Mouse (Mus musculus): ENCODE results near the gene Gadd45a.
A peak's percentile ranks its signal among the peaks of the same experiment; 100 is the strongest.
"Not testable (repeated sequence)": the region's sequence is repeated elsewhere in the genome, so short reads cannot be mapped to it uniquely, and the experiment has no call there.

The Gadd45a gene

GRCm38 (mm10) chr6:67019001-67019400 is 18.3 kb downstream of the Gadd45a start:
- DNase-seq (ENCODE audit: low read depth, low spot score), result not testable (repeated sequence)

GRCm38 (mm10) chr6:67018365-67018764 is 18.9 kb downstream of the Gadd45a start:
- DNase-seq (ENCODE audit: low read depth, low spot score), result no peak

GRCm38 (mm10) chr6:67016520-67017111 is 20.6 kb downstream of the Gadd45a start:
- DNase-seq (ENCODE audit: low read depth, low spot score), result no peak

- no peak for DNase-seq (ENCODE audit: low read depth, low spot score)
Measured at GRCm38 (mm10) chr6:67015739-67016519, 21.3 kb downstream of the Gadd45a start.

- no peak for DNase-seq (ENCODE audit: low read depth, low spot score)
Measured at GRCm38 (mm10) chr6:67014679-67015075, 22.6 kb downstream of the Gadd45a start.

GRCm38 (mm10) chr6:67013949-67014678 is 23.1 kb downstream of the Gadd45a start:
- DNase-seq (ENCODE audit: low read depth, low spot score), result no peak

GRCm38 (mm10) chr6:67013293-67013948 is 23.8 kb downstream of the Gadd45a start:
- DNase-seq (ENCODE audit: low read depth, low spot score), result no peak

GRCm38 (mm10) chr6:67011217-67011518 is 26.1 kb downstream of the Gadd45a start:
- no peak for DNase-seq (ENCODE audit: low read depth, low spot score)

- DNase-seq (ENCODE audit: low read depth, low spot score), result no peak
Measured at GRCm38 (mm10) chr6:67010370-67011216, 26.7 kb downstream of the Gadd45a start.

GRCm38 (mm10) chr6:67009888-67010287 is 27.4 kb downstream of the Gadd45a start:
- DNase-seq (ENCODE audit: low read depth, low spot score), result no peak

- no peak for DNase-seq (ENCODE audit: low read depth, low spot score)
Measured at GRCm38 (mm10) chr6:66999800-67000199, 37.5 kb downstream of the Gadd45a start.

- no peak for DNase-seq (ENCODE audit: low read depth, low spot score)
Measured at GRCm38 (mm10) chr6:66998645-66999044, 38.6 kb downstream of the Gadd45a start.

GRCm38 (mm10) chr6:66996257-66996656 is 41.0 kb downstream of the Gadd45a start:
- DNase-seq (ENCODE audit: low read depth, low spot score), result no peak

GRCm38 (mm10) chr6:66995825-66996224 is 41.4 kb downstream of the Gadd45a start:
- no peak for DNase-seq (ENCODE audit: low read depth, low spot score)

GRCm38 (mm10) chr6:66994981-66995380 is 42.3 kb downstream of the Gadd45a start:
- DNase-seq (ENCODE audit: low read depth, low spot score), result no peak

GRCm38 (mm10) chr6:66992786-66993185 is 44.5 kb downstream of the Gadd45a start:
- no peak for DNase-seq (ENCODE audit: low read depth, low spot score)

- no peak for DNase-seq (ENCODE audit: low read depth, low spot score)
Measured at GRCm38 (mm10) chr6:66992232-66992631, 45.0 kb downstream of the Gadd45a start.

GRCm38 (mm10) chr6:66989518-66989917 is 47.7 kb downstream of the Gadd45a start:
- DNase-seq (ENCODE audit: low read depth, low spot score), result no peak

GRCm38 (mm10) chr6:66989037-66989436 is 48.2 kb downstream of the Gadd45a start:
- no peak for DNase-seq (ENCODE audit: low read depth, low spot score)

- peak; percentile 18 for DNase-seq (ENCODE audit: low read depth, low spot score)
Measured at GRCm38 (mm10) chr6:66988363-66988762, 48.9 kb downstream of the Gadd45a start.

- DNase-seq (ENCODE audit: low read depth, low spot score), result no peak
Measured at GRCm38 (mm10) chr6:66987643-66988042, 49.6 kb downstream of the Gadd45a start.
